Mouse (Mus musculus) MEL (cell line): Measurements from ENCODE around the gene Pip4k2a. TPM values are rescaled to one million over a fixed set of nuclear protein-coding genes. Genes with fewer than 3 reads are reported as not detected.

Source experiments
- DNase-seq: peaks from one replicate; pipeline ENCODE4 v3.0.0; 2011; ENCODE audit warnings: low read depth, low spot score
- H3K27ac ChIP-seq: 2 replicates; pipeline ENCODE4 v1.5.1; 2012; ENCODE audit warnings: low read depth, mild to moderate bottlenecking, control low read depth, low read length, moderate library complexity; ENCODE audit not compliant: control insufficient read depth
- H3K27me3 ChIP-seq, 2 experiments: fragments of 150-350 bp in 1 of 2; sonication (generic) in 1 of 2; 2 replicates each; pipeline ENCODE4 v1.6.1; 2012; ENCODE audit warnings: low read length in 2 of 2, mild to moderate bottlenecking in 2 of 2, improper control_type of control experiment in 1 of 2, moderate library complexity in 1 of 2; ENCODE audit not compliant: insufficient read depth in 2 of 2, control insufficient read depth in 1 of 2
- H3K36me3 ChIP-seq, 2 experiments: 2 replicates each; pipeline ENCODE4 v1.6.1; 2012 to 2014; ENCODE audit warnings: low read length in 2 of 2, improper control_type of control experiment in 1 of 2, inconsistent platforms in 1 of 2, mild to moderate bottlenecking in 1 of 2; ENCODE audit not compliant: insufficient read depth in 2 of 2, control insufficient read depth in 1 of 2
- H3K4me1 ChIP-seq, 2 experiments: fragments of 150-350 bp in 1 of 2; sonication (generic) in 1 of 2; 2 replicates each; pipeline ENCODE4 v1.6.1; 2012; ENCODE audit warnings: low read length in 2 of 2, improper control_type of control experiment in 1 of 2, mild to moderate bottlenecking in 1 of 2; ENCODE audit not compliant: insufficient read depth in 2 of 2, control insufficient read depth in 1 of 2
- H3K4me3 ChIP-seq, 2 experiments: fragments of 150-350 bp in 1 of 2; sonication (generic) in 1 of 2; 2 replicates each; pipeline ENCODE4 v1.5.1; 2012; ENCODE audit warnings: low read depth in 2 of 2, low read length in 2 of 2, mild to moderate bottlenecking in 2 of 2, moderate library complexity in 2 of 2, control low read depth in 1 of 2, improper control_type of control experiment in 1 of 2; ENCODE audit not compliant: control insufficient read depth in 1 of 2, insufficient read depth in 1 of 2
- H3K79me2 ChIP-seq: 2 replicates; pipeline ENCODE4 v1.6.1; 2012; ENCODE audit warnings: mild to moderate bottlenecking, low read length, moderate library complexity; ENCODE audit not compliant: control insufficient read depth, poor library complexity, insufficient read depth
- H3K9ac ChIP-seq: 2 replicates; pipeline ENCODE4 v1.6.1; 2012; ENCODE audit warnings: low read depth, mild to moderate bottlenecking, control low read depth, low read length, moderate library complexity; ENCODE audit not compliant: control insufficient read depth, poor library complexity, severe bottlenecking
- H3K9me3 ChIP-seq: fragments of 150-350 bp; sonication (generic); replicated peaks from 2 replicates; pipeline ENCODE4 v1.6.1; 2012; ENCODE audit warnings: mild to moderate bottlenecking, low read length, improper control_type of control experiment, moderate library complexity; ENCODE audit not compliant: insufficient read depth
- CHD2 ChIP-seq: IDR thresholded peaks from 2 replicates; pipeline ENCODE4 v1.6.1; 2011; ENCODE audit warnings: low read length, improper control_type of control experiment
- CTCF ChIP-seq, 3 experiments: IDR thresholded peaks in 2 of 3; conservative IDR thresholded peaks in 1 of 3; 2 replicates each; pipeline ENCODE4 v1.5.1; 2011 to 2012; ENCODE audit warnings: low read length in 3 of 3, low read depth in 2 of 3, mild to moderate bottlenecking in 2 of 3, improper control_type of control experiment in 1 of 3, inconsistent platforms in 1 of 3, mixed read lengths in 1 of 3, moderate library complexity in 1 of 3; ENCODE audit not compliant: control insufficient read depth in 1 of 3, insufficient read depth in 1 of 3, poor library complexity in 1 of 3, severe bottlenecking in 1 of 3
- ELF1 ChIP-seq: IDR thresholded peaks from 2 replicates; pipeline ENCODE4 v1.6.1; 2014; ENCODE audit warnings: low read depth, mild to moderate bottlenecking, inconsistent platforms, low read length, improper control_type of control experiment, moderate library complexity
- EP300 ChIP-seq, 2 experiments: IDR thresholded peaks; 2 replicates each; pipeline ENCODE4 v1.6.1; 2011; ENCODE audit warnings: improper control_type of control experiment in 2 of 2, low read length in 2 of 2, low read depth in 1 of 2, mild to moderate bottlenecking in 1 of 2
- ETS1 ChIP-seq: IDR thresholded peaks from 2 replicates; pipeline ENCODE4 v1.6.1; 2012; ENCODE audit warnings: low read depth, mild to moderate bottlenecking, inconsistent platforms, low read length, improper control_type of control experiment, moderate library complexity
- GATA1 ChIP-seq: IDR thresholded peaks from 2 replicates; pipeline ENCODE4 v1.6.1; 2011; ENCODE audit warnings: low read depth, low read length, improper control_type of control experiment
- HCFC1 ChIP-seq: IDR thresholded peaks from 2 replicates; pipeline ENCODE4 v1.6.1; 2012; ENCODE audit warnings: low read depth, mild to moderate bottlenecking, inconsistent platforms, low read length, improper control_type of control experiment, moderate library complexity
- KAT2A ChIP-seq: conservative IDR thresholded peaks from 2 replicates; pipeline ENCODE4 v1.6.1; 2012; ENCODE audit warnings: low read depth, low read length, improper control_type of control experiment, inconsistent platforms
- MAFK ChIP-seq: IDR thresholded peaks from 2 replicates; pipeline ENCODE4 v1.6.1; 2011; ENCODE audit warnings: low read depth, mild to moderate bottlenecking, low read length, improper control_type of control experiment, borderline replicate concordance
- MAX ChIP-seq: IDR thresholded peaks from 2 replicates; pipeline ENCODE4 v1.6.1; 2011; ENCODE audit warnings: low read length, improper control_type of control experiment
- MAZ ChIP-seq: IDR thresholded peaks from 2 replicates; pipeline ENCODE4 v1.6.1; 2012; ENCODE audit warnings: low read depth, mild to moderate bottlenecking, inconsistent platforms, low read length, improper control_type of control experiment
- MEF2A ChIP-seq: IDR thresholded peaks from 2 replicates; pipeline ENCODE4 v1.6.1; 2014; ENCODE audit warnings: low read depth, mild to moderate bottlenecking, inconsistent platforms, low read length, improper control_type of control experiment; ENCODE audit not compliant: poor library complexity, insufficient replicate concordance, severe bottlenecking; ENCODE audit errors: extremely low read depth
- MXI1 ChIP-seq: IDR thresholded peaks from 2 replicates; pipeline ENCODE4 v1.6.1; 2011; ENCODE audit warnings: mild to moderate bottlenecking, low read depth, low read length, improper control_type of control experiment
- NELFE ChIP-seq: IDR thresholded peaks from 2 replicates; pipeline ENCODE4 v1.6.1; 2011; ENCODE audit warnings: low read depth, low read length, improper control_type of control experiment
- POLR2A ChIP-seq, 2 experiments: IDR thresholded peaks; 2 replicates each; pipeline ENCODE4 v1.6.1; 2011 to 2012; ENCODE audit warnings: low read length in 2 of 2, mild to moderate bottlenecking in 2 of 2, control low read depth in 1 of 2, improper control_type of control experiment in 1 of 2, low read depth in 1 of 2, moderate library complexity in 1 of 2; ENCODE audit not compliant: control insufficient read depth in 1 of 2, insufficient read depth in 1 of 2, poor library complexity in 1 of 2
- POLR2AphosphoS2 ChIP-seq: IDR thresholded peaks from 2 replicates; pipeline ENCODE4 v1.6.1; 2011; ENCODE audit warnings: low read length, improper control_type of control experiment
- POLR2AphosphoS5 ChIP-seq: IDR thresholded peaks from 2 replicates; pipeline ENCODE4 v1.6.1; 2012; ENCODE audit warnings: low read depth, borderline replicate concordance, mild to moderate bottlenecking, inconsistent platforms, low read length, moderate library complexity, mixed read lengths
- RAD21 ChIP-seq: IDR thresholded peaks from 2 replicates; pipeline ENCODE4 v1.6.1; 2011; ENCODE audit warnings: mild to moderate bottlenecking, low read depth, low read length, improper control_type of control experiment
- SIN3A ChIP-seq: IDR thresholded peaks from 2 replicates; pipeline ENCODE4 v1.6.1; 2012; ENCODE audit warnings: low read length, improper control_type of control experiment, inconsistent platforms
- TBP ChIP-seq: IDR thresholded peaks from 2 replicates; pipeline ENCODE4 v1.8.0; 2011; ENCODE audit warnings: low read depth, low read length, improper control_type of control experiment
- UBTF ChIP-seq: IDR thresholded peaks from 2 replicates; pipeline ENCODE4 v1.6.1; 2012; ENCODE audit warnings: low read depth, mild to moderate bottlenecking, inconsistent platforms, low read length, improper control_type of control experiment, moderate library complexity, borderline replicate concordance; ENCODE audit not compliant: insufficient read depth
- USF2 ChIP-seq, 2 experiments: IDR thresholded peaks; 2 replicates each; pipeline ENCODE4 v1.6.1; 2011 to 2012; ENCODE audit warnings: improper control_type of control experiment in 2 of 2, low read length in 2 of 2, borderline replicate concordance in 1 of 2, inconsistent platforms in 1 of 2, low read depth in 1 of 2, mild to moderate bottlenecking in 1 of 2; ENCODE audit not compliant: insufficient read depth in 1 of 2
- ZC3H11A ChIP-seq: IDR thresholded peaks from 2 replicates; pipeline ENCODE4 v1.6.1; 2012; ENCODE audit warnings: low read depth, mild to moderate bottlenecking, inconsistent platforms, low read length, improper control_type of control experiment
- polyA plus RNA-seq, 2 experiments: library from polyadenylated mRNA; stranded (reverse) in 1 of 2; unstranded in 1 of 2; fragments of >175 nt in 1 of 2; fragments of >200 nt in 1 of 2; gene quantifications; 2 replicates each; pipeline versions ENCODE4 v1.2.1 to v1.2.4; 2012; ENCODE audit warnings: low replicate concordance in 2 of 2, low read depth in 1 of 2; ENCODE audit not compliant: insufficient read length in 2 of 2, insufficient read depth in 1 of 2, missing spikeins in 1 of 2
- total RNA-seq: library from RNA; depleted of rRNA; stranded (reverse); fragments of 300-350 nt; gene quantifications from 2 replicates; pipeline ENCODE4 v1.2.3, GENCODE M21; 2012

The Pip4k2a gene
- total and polyA plus RNA-seq, 3 experiments = 7.9 to 48.5 TPM; not detected in 1

DNA sequence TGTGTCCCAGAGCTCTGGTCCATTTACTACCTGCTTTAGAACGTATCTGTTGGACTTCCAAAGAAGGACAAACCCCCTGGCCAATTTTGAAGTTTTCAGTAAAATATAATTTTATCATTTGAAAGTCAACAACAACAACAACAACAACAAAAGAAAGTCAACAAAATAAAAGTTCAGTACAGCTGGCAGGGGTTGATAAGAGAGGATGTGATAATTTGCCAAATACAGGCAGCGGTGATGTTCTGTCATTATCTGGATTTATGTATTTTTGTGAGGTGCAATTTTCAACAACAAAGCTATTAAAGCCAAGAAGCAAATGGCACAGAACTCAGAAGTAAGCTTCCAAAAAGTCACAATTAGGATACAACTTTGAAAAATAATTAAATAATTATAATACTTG lies 80.1 kb downstream of the Pip4k2a start (continued):
- no peak for TF ChIP-seq POLR2AphosphoS5
- TF ChIP-seq ZC3H11A = no peak
- TF ChIP-seq ETS1 = peak; percentile 74
- no peak for TF ChIP-seq MAX
- TF ChIP-seq MAZ = no peak
- TF ChIP-seq GATA1 = peak; percentile 87
- no peak for TF ChIP-seq MAFK
- TF ChIP-seq CTCF (IDR thresholded peaks at IDR 0.05 in 2 of 3, conservative IDR thresholded peaks at IDR 0.05 in 1 of 3; ENCODE audit: control insufficient read depth in 1 of 3, insufficient read depth in 1 of 3, low read depth in 2 of 3, low read length in 3 of 3, poor library complexity in 1 of 3, severe bottlenecking in 1 of 3) = no peak
- TF ChIP-seq EP300 (IDR thresholded peaks at IDR 0.05; ENCODE audit: low read depth in 1 of 2, low read length in 2 of 2) = peak; percentile 50 to 75; a peak in 3 of 4 replicates
- no peak for TF ChIP-seq MEF2A
- no peak for TF ChIP-seq CHD2
- TF ChIP-seq NELFE = no peak
- TF ChIP-seq ELF1 = no peak

DNA sequence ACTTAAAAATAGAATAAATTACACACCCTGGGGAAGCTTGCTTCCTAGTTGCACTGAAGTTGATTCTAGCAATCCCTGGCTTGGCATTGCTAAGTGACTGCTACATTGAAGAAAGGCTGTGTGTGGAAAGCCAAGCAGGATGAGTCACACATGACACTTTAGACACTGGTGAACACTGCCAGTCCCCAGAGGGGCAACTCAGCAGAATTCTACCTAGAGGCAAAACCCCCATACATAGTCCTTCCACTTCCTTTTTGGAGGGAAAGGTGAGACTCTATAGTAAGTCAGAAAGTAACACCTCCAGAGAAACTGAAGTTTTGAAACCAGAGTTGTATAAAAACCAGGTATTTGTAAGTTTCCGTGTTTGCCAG lies 80.6 kb downstream of the Pip4k2a start:
- H3K27ac ChIP-seq = 0 out of 2 replicates have a peak overlapping the region, but pooled peaks have one; percentile 27
- H3K4me3 ChIP-seq = no peak overlapping the region
- peaks cover 14 to 25% of the 10 kb centered on the region in 2 experiments for H3K4me1 ChIP-seq
- H3K36me3 ChIP-seq = peaks cover 0 to 29% of the 10 kb centered on the region in 2 experiments; a peak in 2 of 4 replicates
- H3K27me3 ChIP-seq = no peaks in the 10 kb centered on the region
- no peak overlapping the region for H3K9ac ChIP-seq
- no peaks in the 10 kb centered on the region for H3K9me3 ChIP-seq
- peak; percentile 40 for DNase-seq
- no peak for TF ChIP-seq TBP
- TF ChIP-seq MAFK = no peak
- no peak for TF ChIP-seq MEF2A
- no peak for TF ChIP-seq MXI1
- no peak for TF ChIP-seq KAT2A
- TF ChIP-seq POLR2AphosphoS2 = no peak
- TF ChIP-seq CHD2 = no peak
- no peak for TF ChIP-seq ETS1
- TF ChIP-seq MAX = no peak
- no peak for TF ChIP-seq POLR2A (IDR thresholded peaks at IDR 0.05; ENCODE audit: control insufficient read depth in 1 of 2, insufficient read depth in 1 of 2, low read depth in 1 of 2, low read length in 2 of 2, poor library complexity in 1 of 2)
- no peak for TF ChIP-seq HCFC1
- TF ChIP-seq RAD21 = no peak
- no peak for TF ChIP-seq UBTF
- TF ChIP-seq POLR2AphosphoS5 = no peak
- no peak for TF ChIP-seq SIN3A
- TF ChIP-seq USF2 (IDR thresholded peaks at IDR 0.05; ENCODE audit: borderline replicate concordance in 1 of 2, insufficient read depth in 1 of 2, low read depth in 1 of 2, low read length in 2 of 2) = no peak
- H3K79me2 ChIP-seq = peaks cover 4% of the 10 kb centered on the region
